Mouse (Mus musculus): Measurements from ENCODE around the gene Vps11.
"Not testable (repeated sequence)": the region's sequence is repeated elsewhere in the genome, so short reads cannot be mapped to it uniquely, and the experiment has no call there.

Vps11 gene

GRCm38 (mm10) chr9:44335331-44336092 lies 26.0 kb downstream of the Vps11 start:
- DNase-seq (ENCODE audit: low spot score in 2 of 2) = peak; percentile 73 to 80

GRCm38 (mm10) chr9:44334396-44335330 lies 26.8 kb downstream of the Vps11 start, which contains the start of gene H2afx:
Gene H2afx (plus strand): TSS chr9:44334694.
- DNase-seq (ENCODE audit: low spot score in 2 of 2) = peak; percentile 99

DNA sequence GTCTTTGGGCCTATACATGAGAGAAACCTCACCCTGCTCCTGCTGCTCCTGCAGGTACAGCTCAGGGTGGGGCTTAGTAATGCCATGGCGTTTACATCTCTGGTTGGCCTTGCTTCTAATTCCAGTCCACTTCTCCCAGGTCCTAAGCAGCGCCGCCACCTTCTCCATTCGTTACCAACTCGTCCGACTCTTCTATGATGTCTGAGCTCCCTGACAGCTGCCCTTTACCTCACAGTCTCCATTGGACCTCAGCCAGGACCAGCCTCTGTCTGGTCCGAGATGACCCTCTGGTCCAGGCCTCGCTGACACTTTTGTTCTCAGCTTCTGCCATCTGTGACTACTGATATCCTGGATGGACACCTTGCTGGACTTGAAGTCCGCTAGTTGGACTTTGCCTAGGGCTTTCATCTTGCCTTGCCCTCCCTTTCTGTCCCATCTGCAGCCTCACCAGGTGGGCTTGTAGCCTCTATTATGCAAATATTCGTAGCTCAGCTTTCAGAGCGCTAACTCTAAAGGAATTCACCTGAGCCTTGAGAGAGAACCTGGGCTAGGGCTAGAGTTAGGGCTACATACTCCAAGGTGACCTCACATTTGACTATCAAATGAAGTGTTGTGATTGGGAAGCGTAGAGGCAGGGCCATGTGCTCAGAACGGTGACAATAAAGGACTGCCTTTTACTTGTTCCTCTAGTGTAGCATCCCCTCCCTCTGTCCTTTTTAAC lies 28.4 kb downstream of the Vps11 start:
- DNase-seq (ENCODE audit: low spot score in 2 of 2) = no peak

- no peak for DNase-seq (ENCODE audit: low spot score in 2 of 2)
These were observed 30.7 kb downstream of the Vps11 start for GRCm38 (mm10) chr9:44330736-44331135.

- DNase-seq (ENCODE audit: low spot score in 2 of 2) = no peak
These were observed 33.5 kb downstream of the Vps11 start for GRCm38 (mm10) chr9:44327926-44328325.

DNA sequence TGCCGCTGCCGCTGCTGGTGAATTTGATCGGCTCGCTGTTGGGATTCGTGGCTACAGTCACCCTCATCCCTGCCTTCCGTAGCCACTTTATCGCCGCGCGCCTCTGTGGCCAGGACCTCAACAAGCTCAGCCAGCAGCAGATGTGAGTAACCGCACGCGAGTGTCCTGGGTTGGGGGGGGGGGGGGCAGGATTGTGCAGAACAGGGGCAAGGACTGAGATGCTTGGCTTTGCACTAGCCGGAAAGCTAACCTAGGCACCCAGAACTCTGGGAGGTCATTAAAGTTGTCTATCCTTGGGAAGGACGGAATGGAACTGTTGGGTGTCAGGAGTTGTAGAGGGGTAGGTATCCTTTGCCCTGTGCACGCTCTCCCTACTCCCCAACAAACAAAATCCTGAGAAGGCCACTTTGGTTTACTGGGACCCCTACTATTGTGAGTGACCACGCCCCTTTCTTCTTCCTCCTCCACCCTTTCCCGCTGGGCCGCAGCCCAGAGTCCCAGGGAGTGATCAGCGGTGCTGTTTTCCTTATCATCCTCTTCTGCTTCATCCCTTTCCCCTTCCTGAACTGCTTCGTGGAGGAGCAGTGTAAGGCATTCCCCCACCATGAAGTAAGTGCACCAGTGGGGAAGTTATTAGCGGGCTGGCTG lies 34.3 kb downstream of the Vps11 start:
- DNase-seq (ENCODE audit: low spot score in 2 of 2) = peak; percentile 50 to 64

DNA sequence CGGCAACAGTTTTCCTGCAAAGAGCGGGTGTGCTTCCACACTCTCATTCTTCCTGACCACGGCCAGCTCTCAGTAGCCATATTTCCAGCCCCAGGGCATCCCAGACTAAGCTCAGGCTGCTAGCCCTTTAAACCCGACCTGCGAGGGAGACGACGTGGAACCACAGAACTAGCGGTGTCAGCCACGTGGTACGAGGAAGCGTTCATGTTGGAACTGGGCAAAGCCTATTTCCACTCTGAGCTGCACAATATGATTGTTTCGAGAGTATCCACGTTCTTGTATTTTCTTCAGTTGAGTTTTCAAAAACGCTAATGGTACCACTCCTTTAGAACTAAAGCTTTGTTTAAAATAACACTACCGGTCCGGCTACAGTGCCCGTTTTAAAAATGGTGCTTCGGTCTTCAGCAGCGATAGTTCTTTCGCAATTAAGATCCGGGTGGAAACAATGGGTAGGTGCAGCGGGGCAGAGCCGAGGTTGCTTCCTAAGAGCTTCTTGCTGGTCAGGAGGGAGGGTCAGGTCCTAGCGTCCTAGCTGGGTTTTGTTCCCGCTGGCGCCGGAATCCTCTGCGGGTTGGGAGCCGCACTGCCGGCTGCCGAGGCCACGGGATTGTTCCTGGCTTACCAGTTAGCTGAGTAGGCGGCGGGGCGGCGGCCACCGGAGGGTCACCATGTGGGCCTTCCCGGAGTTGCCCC lies 35.0 kb downstream of the Vps11 start:
- peak; percentile 64 to 78 for DNase-seq (ENCODE audit: low spot score in 2 of 2)

GRCm38 (mm10) chr9:44325768-44326370 lies 35.6 kb downstream of the Vps11 start, which contains the start of gene Dpagt1:
Gene Dpagt1 (plus strand): TSS chr9:44326019.
- DNase-seq (ENCODE audit: low spot score in 2 of 2) = no peak

GRCm38 (mm10) chr9:44325032-44325767 lies 36.3 kb downstream of the Vps11 start:
- DNase-seq (ENCODE audit: low spot score in 2 of 2) = not testable (repeated sequence)

DNA sequence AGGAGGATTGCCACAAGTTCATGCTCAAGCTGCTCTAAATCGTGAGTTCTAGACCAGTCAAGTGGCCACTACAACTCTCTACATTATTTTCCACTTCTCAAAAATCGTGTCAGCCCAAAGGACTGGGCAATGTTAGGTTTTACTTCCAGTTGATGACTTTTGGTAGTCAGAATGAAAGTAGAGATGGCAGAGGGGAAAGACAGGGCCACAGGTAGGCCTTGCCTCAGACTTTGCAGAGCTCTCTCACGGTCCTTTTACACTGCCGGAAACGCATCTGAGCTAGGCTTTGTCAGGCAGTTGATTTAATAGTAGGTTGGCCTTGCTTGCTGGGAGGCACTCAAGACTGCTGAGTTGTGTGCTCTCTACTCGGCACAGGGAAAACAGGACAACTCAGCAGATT lies 37.3 kb downstream of the Vps11 start:
- no peak for DNase-seq (ENCODE audit: low spot score in 2 of 2)

DNA sequence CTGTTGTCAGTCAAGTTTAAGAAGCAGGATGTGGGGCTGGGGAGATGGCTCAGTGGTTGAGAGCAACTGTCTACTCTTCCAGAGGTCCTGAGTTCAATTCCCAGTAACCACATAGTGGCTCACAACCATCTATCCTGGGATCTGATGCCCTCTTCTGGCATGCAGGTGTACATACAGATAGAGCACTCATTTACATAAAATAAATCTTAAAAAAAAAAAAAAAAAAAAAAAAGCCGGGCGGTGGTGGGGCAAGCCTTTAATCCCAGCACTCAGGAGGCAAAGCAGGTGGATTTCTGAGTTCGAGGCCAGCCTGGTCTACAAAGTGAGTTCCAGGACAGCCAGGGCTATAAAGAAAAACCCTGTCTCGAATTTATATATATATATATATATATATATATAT lies 37.8 kb downstream of the Vps11 start:
- DNase-seq (ENCODE audit: low spot score in 2 of 2) = not testable (repeated sequence)

DNA sequence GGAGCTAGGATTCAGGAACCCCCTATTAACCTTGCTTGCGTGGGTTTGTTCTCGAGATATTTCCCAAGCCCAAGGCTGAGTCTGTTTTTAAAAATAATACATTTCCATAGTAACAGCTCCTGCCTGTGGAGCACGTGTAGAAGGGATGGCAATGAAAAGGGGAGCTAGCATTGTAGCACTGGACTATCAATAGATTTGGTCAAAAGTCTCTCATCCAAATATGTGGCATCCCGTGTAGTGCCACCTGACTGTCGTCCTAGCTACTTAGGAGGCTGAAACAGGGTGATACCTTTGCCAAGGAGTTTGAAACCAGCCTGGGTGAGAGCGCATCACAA lies 40.7 kb downstream of the Vps11 start:
- no peak for DNase-seq (ENCODE audit: low spot score in 2 of 2)

DNA sequence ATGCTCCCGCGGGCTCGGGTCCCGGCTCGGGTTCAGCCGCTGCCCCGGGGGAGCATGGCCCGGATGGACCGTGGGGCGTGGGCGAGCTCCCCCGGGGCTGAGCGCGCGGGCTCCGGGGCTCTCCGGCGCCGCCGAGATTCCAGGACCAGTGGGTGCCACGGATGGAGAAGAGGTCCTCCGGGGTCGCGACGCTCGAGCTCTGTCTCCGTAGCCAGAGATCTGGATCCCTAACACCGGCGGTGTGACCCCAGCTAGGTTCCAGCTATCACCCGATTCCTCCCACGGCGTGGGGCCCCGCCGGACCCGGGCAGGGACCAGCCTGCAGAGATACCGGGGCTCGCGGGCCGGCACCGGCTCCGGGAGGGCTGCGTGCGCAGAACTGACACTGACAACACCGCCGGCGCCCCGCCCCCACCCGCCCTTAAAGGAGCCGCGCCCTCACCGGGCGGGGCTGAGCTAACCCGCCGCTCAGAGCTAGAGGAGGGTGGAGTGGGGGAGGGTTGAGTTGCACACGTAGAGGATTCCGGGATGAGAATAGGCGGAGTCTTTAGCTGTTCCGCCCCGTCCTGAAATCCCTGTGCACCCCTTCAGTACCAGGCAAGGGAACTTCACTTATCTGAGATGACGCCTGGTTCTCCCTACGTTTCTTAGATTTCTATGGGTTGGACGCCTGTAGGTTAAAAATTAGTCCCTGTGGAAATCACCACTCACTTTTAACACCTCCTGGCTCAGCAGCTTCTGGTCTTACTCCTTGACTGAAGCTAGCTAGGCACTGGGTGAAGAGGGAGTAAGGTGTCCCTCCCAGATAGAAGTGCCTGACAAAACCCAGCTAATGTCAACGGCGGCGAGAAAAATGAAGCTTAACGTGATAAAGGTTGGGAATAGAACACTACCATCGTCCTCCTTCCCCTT lies 41.3 kb downstream of the Vps11 start, which contains the start of gene C2cd2l:
Gene C2cd2l (minus strand): TSS at position 399 of the 912 bp plus-strand sequence.
- DNase-seq (ENCODE audit: low spot score in 2 of 2) = peak; percentile 90 to 93

GRCm38 (mm10) chr9:44319105-44319886 lies 42.2 kb downstream of the Vps11 start:
- DNase-seq (ENCODE audit: low spot score in 2 of 2) = peak; percentile 62 to 73

DNA sequence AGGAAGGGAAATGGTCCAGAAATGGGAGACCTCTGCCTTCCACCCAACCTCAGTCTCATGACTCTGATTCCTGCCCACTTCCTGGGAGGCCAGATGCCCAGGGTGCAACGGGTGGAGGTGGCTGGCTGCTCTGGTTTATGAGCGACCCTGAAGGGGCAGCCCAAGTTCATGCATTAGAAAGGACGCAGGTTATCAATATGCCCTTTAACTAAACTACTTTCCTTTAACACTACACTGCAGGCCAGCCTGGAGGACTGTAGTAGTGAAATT lies 42.7 kb downstream of the Vps11 start:
- DNase-seq (ENCODE audit: low spot score in 2 of 2) = no peak

DNA sequence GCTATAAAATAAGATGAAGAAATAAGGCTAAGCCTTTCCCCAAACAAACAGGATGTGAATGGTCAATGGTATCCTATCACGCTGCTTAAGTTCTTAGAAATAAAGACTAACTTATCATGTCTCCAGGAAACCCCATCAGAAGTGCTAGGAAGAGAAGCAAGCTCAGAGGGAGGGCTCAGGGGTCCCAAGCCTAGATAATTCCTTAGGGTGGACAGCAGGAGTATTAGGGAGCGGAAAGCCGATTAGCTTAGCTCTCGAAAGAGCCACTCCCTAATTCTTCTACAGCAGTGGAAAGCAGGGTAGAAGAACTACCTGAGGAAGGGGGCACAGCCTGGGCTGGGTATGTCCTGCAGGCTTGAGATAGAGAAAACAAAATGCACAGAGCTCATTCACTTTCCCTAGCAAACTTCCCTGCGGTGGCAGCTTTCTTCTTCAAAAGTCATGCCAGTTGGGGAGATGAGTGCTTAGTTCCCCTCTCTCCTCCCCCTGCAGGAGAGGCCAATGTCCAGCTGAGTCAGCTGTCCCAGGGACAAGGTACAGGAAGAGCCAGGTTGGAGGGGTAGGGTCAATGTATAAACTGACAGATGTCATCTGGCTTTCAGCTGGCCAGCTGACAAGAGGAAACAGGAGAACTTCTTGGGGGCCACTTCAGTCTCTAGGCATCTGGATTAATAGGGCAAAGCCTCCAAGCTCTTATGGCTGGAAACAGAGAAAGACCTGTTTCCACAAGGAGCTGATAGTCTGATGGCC lies 43.2 kb downstream of the Vps11 start:
- DNase-seq (ENCODE audit: low spot score in 2 of 2) = no peak

GRCm38 (mm10) chr9:44317452-44317851 lies 44.0 kb downstream of the Vps11 start:
- no peak for DNase-seq (ENCODE audit: low spot score in 2 of 2)
